Mouse (Mus musculus) myocyte (in vitro differentiated cells): ENCODE data around the gene Strbp. TPM values are rescaled to one million over a fixed set of nuclear protein-coding genes. Genes with fewer than 3 reads are reported as not detected.

Source experiments
- H3K27me3 ChIP-seq: one replicate; pipeline ENCODE4 v1.6.1; 2011; ENCODE audit not compliant: control insufficient read depth, insufficient read depth, insufficient read length
- H3K36me3 ChIP-seq: one replicate; pipeline ENCODE4 v1.6.1; 2011; ENCODE audit not compliant: control insufficient read depth, insufficient read depth
- H3K4me2 ChIP-seq: one replicate; pipeline ENCODE4 v1.6.1; 2011; ENCODE audit warnings: low read depth, control low read depth
- H3K4me3 ChIP-seq: one replicate; pipeline ENCODE4 v1.5.1; 2011; ENCODE audit warnings: mild to moderate bottlenecking, control low read depth, moderate library complexity
- H3K79me2 ChIP-seq: one replicate; pipeline ENCODE4 v1.6.1; 2011; ENCODE audit not compliant: control insufficient read depth, insufficient read depth
- H3ac ChIP-seq: one replicate; pipeline ENCODE4 v1.6.1; 2011; ENCODE audit not compliant: control insufficient read depth, insufficient read length
- CEBPB ChIP-seq: IDR thresholded peaks from 2 replicates; pipeline ENCODE4 v1.6.1; 2011; ENCODE audit warnings: mild to moderate bottlenecking, moderate library complexity; ENCODE audit not compliant: poor library complexity, insufficient read depth, severe bottlenecking
- E2F4 ChIP-seq: IDR thresholded peaks from one replicate; pipeline ENCODE4 v1.6.1; 2011; ENCODE audit warnings: mild to moderate bottlenecking, control low read depth, moderate library complexity; ENCODE audit not compliant: insufficient read depth
- MAX ChIP-seq: IDR thresholded peaks from one replicate; pipeline ENCODE4 v1.6.1; 2011; ENCODE audit warnings: low read depth, mild to moderate bottlenecking, control low read depth
- MYOD1 ChIP-seq, 3 experiments: IDR thresholded peaks; one replicate each; pipeline ENCODE4 v1.6.1; 2011; ENCODE audit warnings: control low read depth in 2 of 3, low read depth in 2 of 3, mild to moderate bottlenecking in 2 of 3, moderate library complexity in 1 of 3; ENCODE audit not compliant: insufficient read length in 2 of 3, control insufficient read depth in 1 of 3
- MYOG ChIP-seq, 3 experiments: IDR thresholded peaks; one replicate each; pipeline ENCODE4 v1.6.1; 2011; ENCODE audit warnings: control low read depth in 2 of 3, low read depth in 2 of 3, mild to moderate bottlenecking in 2 of 3; ENCODE audit not compliant: insufficient read length in 2 of 3, control insufficient read depth in 1 of 3, insufficient read depth in 1 of 3
- POLR2A ChIP-seq: IDR thresholded peaks from one replicate; pipeline ENCODE4 v1.6.1; 2011; ENCODE audit warnings: low read depth, mild to moderate bottlenecking, control low read depth, moderate library complexity; ENCODE audit not compliant: insufficient read length
- POLR2AphosphoS2 ChIP-seq: IDR thresholded peaks from one replicate; pipeline ENCODE4 v1.6.1; 2011; ENCODE audit warnings: low read depth, control low read depth; ENCODE audit not compliant: insufficient read length
- REST ChIP-seq: IDR thresholded peaks from one replicate; pipeline ENCODE4 v1.6.1; 2011; ENCODE audit warnings: mild to moderate bottlenecking, control low read depth, moderate library complexity; ENCODE audit not compliant: insufficient read depth, insufficient read length
- SRF ChIP-seq: IDR thresholded peaks from one replicate; pipeline ENCODE4 v1.6.1; 2011; ENCODE audit warnings: low read depth; ENCODE audit not compliant: control insufficient read depth, insufficient read length
- TCF12 ChIP-seq: IDR thresholded peaks from one replicate; pipeline ENCODE4 v1.6.1; 2011; ENCODE audit warnings: mild to moderate bottlenecking, control low read depth; ENCODE audit not compliant: poor library complexity, insufficient read depth, severe bottlenecking
- TCF3 ChIP-seq: IDR thresholded peaks from one replicate; pipeline ENCODE4 v1.6.1; 2011; ENCODE audit warnings: low read depth, control low read depth; ENCODE audit not compliant: insufficient read length
- USF1 ChIP-seq: IDR thresholded peaks from one replicate; pipeline ENCODE4 v1.6.1; 2011; ENCODE audit warnings: low read depth, mild to moderate bottlenecking, control low read depth, moderate library complexity
- polyA plus RNA-seq: library from polyadenylated mRNA; unstranded; fragments of >200 nt; fragmentation: generic; extraction: Trizol; gene quantifications from one replicate; pipeline ENCODE4 v1.2.1, GENCODE M21; 2012; ENCODE audit warnings: missing spikeins

Gene Strbp
- polyA plus RNA-seq, 1 experiment: 2.4 TPM

DNA sequence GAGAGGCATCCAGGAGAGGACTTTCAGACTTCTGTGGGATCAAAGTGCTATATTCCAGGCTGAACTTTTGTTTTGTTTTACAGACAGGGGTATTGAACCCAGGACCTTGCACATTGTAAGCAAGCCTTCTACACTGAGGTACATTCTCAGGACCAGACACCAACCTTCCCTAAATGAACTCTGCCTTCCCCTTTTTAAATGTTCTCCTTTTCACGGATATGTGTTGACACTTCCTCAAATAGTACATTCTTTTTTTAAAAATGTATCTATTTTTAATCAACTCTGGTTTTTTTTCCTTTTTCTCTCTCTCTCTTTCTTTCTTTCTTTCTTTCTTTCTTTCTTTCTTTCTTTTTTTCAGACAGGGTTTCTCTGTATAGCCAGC, 32.1 kb upstream of the Strbp start:
- Histone ChIP-seq H3K36me3 (no peaks in the 10 kb centered on the region), H3K4me2 (peak overlapping the region; percentile 59), H3K27me3 (no peaks in the 10 kb centered on the region), H3ac (no peak overlapping the region), H3K79me2 (no peaks in the 10 kb centered on the region), H3K4me3 (no peak overlapping the region)
- TF ChIP-seq MYOG (IDR thresholded peaks at IDR 0.05; ENCODE audit: control insufficient read depth in 1 of 3, insufficient read depth in 1 of 3, insufficient read length in 2 of 3, low read depth in 2 of 3) (no peak), TCF12 (no peak), SRF (no peak), TCF3 (no peak), E2F4 (no peak), REST (no peak), MYOD1 (IDR thresholded peaks at IDR 0.05; ENCODE audit: control insufficient read depth in 1 of 3, insufficient read length in 2 of 3, low read depth in 2 of 3) (no peak), CEBPB (no peak), MAX (no peak), USF1 (no peak), POLR2A (no peak), POLR2AphosphoS2 (no peak)

DNA sequence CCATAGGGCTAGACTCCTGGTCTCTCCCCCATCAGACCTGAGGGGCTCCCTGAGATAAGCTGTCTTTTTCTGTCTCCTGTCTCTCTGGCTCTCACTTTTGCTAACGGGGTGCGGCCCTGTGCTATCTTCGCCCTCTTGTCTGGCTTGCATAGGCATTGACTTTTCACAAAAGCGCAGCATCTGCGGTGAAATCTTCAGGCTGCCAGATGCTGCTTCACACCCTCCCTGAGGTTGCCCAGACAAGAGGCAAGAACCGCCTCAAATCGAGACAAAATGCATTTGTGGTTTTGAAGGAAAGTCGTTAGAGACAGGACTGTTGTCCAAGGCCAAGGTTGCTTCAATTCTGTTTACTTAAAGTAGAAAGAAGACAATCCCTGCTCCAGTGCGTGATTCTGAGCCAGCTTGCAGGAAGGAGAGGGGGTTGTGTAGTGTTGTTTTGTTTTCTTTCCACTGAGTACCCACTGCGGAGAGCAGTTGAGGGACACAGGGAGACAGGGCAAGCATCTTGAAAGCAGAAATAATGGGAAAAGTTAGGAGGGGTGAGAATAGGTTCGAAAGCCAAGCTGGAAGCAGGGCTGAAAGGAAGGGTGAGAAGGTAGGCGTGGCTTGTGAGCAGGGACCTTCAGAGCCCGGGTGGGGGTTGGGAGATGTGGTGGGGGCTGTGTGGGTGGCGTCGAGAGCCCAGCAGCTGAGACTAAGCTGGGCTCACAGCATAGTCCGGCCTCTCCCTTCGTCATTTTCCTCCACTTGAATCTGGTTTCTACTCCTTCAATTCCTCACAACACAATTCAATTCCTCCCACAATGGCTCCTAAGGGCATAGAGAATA, 31.5 kb upstream of the Strbp start:
- no peaks in the 10 kb centered on the region for H3K36me3 ChIP-seq
- H3K27me3 ChIP-seq: no peaks in the 10 kb centered on the region
- H3K4me3 ChIP-seq: no peak overlapping the region
- H3ac ChIP-seq: no peak overlapping the region
- H3K4me2 ChIP-seq: peak overlapping the region; percentile 59
- TF ChIP-seq USF1: no peak
- TF ChIP-seq CEBPB: no peak
- no peak for TF ChIP-seq E2F4
- TF ChIP-seq POLR2AphosphoS2: no peak
- no peak for TF ChIP-seq SRF
- no peak for TF ChIP-seq REST
- no peak for TF ChIP-seq MYOD1 (IDR thresholded peaks at IDR 0.05; ENCODE audit: control insufficient read depth in 1 of 3, insufficient read length in 2 of 3, low read depth in 2 of 3)
- TF ChIP-seq TCF12: no peak
- TF ChIP-seq MYOG (IDR thresholded peaks at IDR 0.05; ENCODE audit: control insufficient read depth in 1 of 3, insufficient read depth in 1 of 3, insufficient read length in 2 of 3, low read depth in 2 of 3): no peak
- no peak for TF ChIP-seq TCF3
- TF ChIP-seq MAX: no peak
- TF ChIP-seq POLR2A: no peak
- H3K79me2 ChIP-seq: no peaks in the 10 kb centered on the region

GRCm38 (mm10) chr2:37731241-37731801, 27.7 kb upstream of the Strbp start:
- no peak for TF ChIP-seq POLR2A
- no peak for TF ChIP-seq MYOG (IDR thresholded peaks at IDR 0.05; ENCODE audit: control insufficient read depth in 1 of 3, insufficient read depth in 1 of 3, insufficient read length in 2 of 3, low read depth in 2 of 3)
- TF ChIP-seq TCF12: no peak
- no peak for TF ChIP-seq MYOD1 (IDR thresholded peaks at IDR 0.05; ENCODE audit: control insufficient read depth in 1 of 3, insufficient read length in 2 of 3, low read depth in 2 of 3)
- no peak for TF ChIP-seq CEBPB
- no peak for TF ChIP-seq E2F4
- TF ChIP-seq REST: no peak
- no peak for TF ChIP-seq POLR2AphosphoS2
- TF ChIP-seq MAX: no peak
- TF ChIP-seq USF1: no peak
- TF ChIP-seq TCF3: no peak
- TF ChIP-seq SRF: no peak
- Histone ChIP-seq H3ac (no peak overlapping the region), H3K27me3 (no peaks in the 10 kb centered on the region), H3K36me3 (no peaks in the 10 kb centered on the region), H3K4me2 (no peak overlapping the region), H3K79me2 (no peaks in the 10 kb centered on the region), H3K4me3 (no peak overlapping the region)

- no peak for TF ChIP-seq MYOD1 (IDR thresholded peaks at IDR 0.05; ENCODE audit: control insufficient read depth in 1 of 3, insufficient read length in 2 of 3, low read depth in 2 of 3)
- no peak for TF ChIP-seq TCF3
- no peaks in the 10 kb centered on the region for H3K36me3 ChIP-seq
- no peaks in the 10 kb centered on the region for H3K79me2 ChIP-seq
Measured at GRCm38 (mm10) chr2:37724231-37724630, 20.6 kb upstream of the Strbp start.

More at GRCm38 (mm10) chr2:37724231-37724630, 20.6 kb upstream of the Strbp start:
- H3ac ChIP-seq: no peak overlapping the region
- no peak overlapping the region for H3K4me3 ChIP-seq
- H3K27me3 ChIP-seq: peaks cover 7% of the 10 kb centered on the region
- H3K4me2 ChIP-seq: no peak overlapping the region
